Mouse (Mus musculus) stomach, embryonic 14.5 days (tissue): ENCODE measurements around the gene Clasrp. TPM values are rescaled to one million over a fixed set of nuclear protein-coding genes. Genes with fewer than 3 reads are reported as not detected.

ENCODE experiments used
- ATAC-seq: fragments of 200-750 bp; cut with Nextera tagmentation; 2 replicates; pipeline ENCODE4 v1.8.0; 2017; ENCODE audit warnings: low read depth, moderate TSS enrichment; ENCODE audit not compliant: insufficient number of reproducible peaks, insufficient read depth, low FRiP score
- H3K27ac ChIP-seq: fragments of 300-500 bp; sonication (generic); 2 replicates; pipeline ENCODE4 v1.5.1; 2014; ENCODE audit warnings: mild to moderate bottlenecking, low read length, moderate library complexity, mixed read lengths
- H3K27me3 ChIP-seq: fragments of 300-500 bp; sonication (generic); 2 replicates; pipeline ENCODE4 v1.6.1; 2014; ENCODE audit warnings: low read length, control low read depth, mixed read lengths; ENCODE audit not compliant: control insufficient read depth, insufficient read depth
- H3K36me3 ChIP-seq: fragments of 300-500 bp; sonication (generic); 2 replicates; pipeline ENCODE4 v1.6.1; 2014; ENCODE audit warnings: mild to moderate bottlenecking, control low read depth, low read length, moderate library complexity, mixed read lengths; ENCODE audit not compliant: control insufficient read depth, insufficient read depth
- H3K4me1 ChIP-seq: fragments of 300-500 bp; sonication (generic); 2 replicates; pipeline ENCODE4 v1.6.1; 2014; ENCODE audit warnings: low read length, control low read depth, mixed read lengths; ENCODE audit not compliant: control insufficient read depth, insufficient read depth
- H3K4me2 ChIP-seq: fragments of 300-500 bp; sonication (generic); replicated peaks from 2 replicates; pipeline ENCODE4 v1.6.1; 2014; ENCODE audit warnings: low read depth, low read length, control low read depth
- H3K4me3 ChIP-seq: fragments of 300-500 bp; sonication (generic); 2 replicates; pipeline ENCODE4 v1.5.1; 2014; ENCODE audit warnings: low read depth, low read length, control low read depth
- H3K9ac ChIP-seq: fragments of 300-500 bp; sonication (generic); replicated peaks from 2 replicates; pipeline ENCODE4 v1.6.1; 2014; ENCODE audit warnings: low read depth, mild to moderate bottlenecking, control low read depth, low read length, moderate library complexity, mixed read lengths
- H3K9me3 ChIP-seq: fragments of 300-500 bp; sonication (generic); 2 replicates; pipeline ENCODE4 v1.6.1; 2016; ENCODE audit warnings: low read depth, low read length, control low read depth; ENCODE audit not compliant: control insufficient read depth
- WGBS: fragments of 180-500 bp; shearing (Covaris S2); extraction: QIAGEN DNeasy Blood & Tissue Kit; methylation state at CpG from one replicate; pipeline ENCODE4 v1.1.7; 2014; 5-methylcytosine and 5-hydroxymethylcytosine counted together
- polyA plus RNA-seq: library from polyadenylated mRNA; unstranded; fragments of >200 nt; fragmentation: Nextera tagmentation; extraction: Ambion mirVana; gene quantifications from 2 replicates; pipeline ENCODE4 v1.2.1, GENCODE M21; 2014

Gene Clasrp
- polyA plus RNA-seq, 1 experiment from 2014 or later: 44.8 TPM

DNA sequence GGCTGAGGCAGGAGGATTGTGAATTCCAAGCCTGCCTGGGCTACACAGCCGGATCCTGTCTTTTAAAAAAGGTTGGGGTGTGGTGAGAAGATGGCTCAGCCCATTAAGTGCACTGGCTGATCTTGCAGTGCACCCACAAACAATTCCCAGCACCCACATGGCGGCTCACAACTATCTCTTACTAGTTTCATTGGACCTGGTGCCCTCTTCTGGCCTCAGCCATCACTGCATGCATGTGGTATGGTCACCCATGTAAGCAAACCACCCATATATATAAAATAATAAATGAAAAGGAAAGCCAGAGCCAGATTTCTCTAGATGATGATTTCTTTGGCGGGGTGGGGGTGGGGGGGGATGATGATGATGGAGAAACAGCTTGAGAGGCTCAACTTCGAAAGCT, 39.8 kb downstream of the Clasrp start:
- H3K4me3 ChIP-seq: no peak overlapping the region
- H3K4me2 ChIP-seq: no peak overlapping the region
- no peaks in the 10 kb centered on the region for H3K9me3 ChIP-seq
- WGBS: 94% methylated on average over 4 of the region's 4 CpGs
- peaks cover 17% of the 10 kb centered on the region for H3K4me1 ChIP-seq
- no peaks in the 10 kb centered on the region for H3K27me3 ChIP-seq
- H3K36me3 ChIP-seq: peaks cover 29% of the 10 kb centered on the region
- H3K27ac ChIP-seq: no peak overlapping the region
- ATAC-seq: no peak
- H3K9ac ChIP-seq: no peak overlapping the region

- no peak overlapping the region for H3K4me3 ChIP-seq
- ATAC-seq: no peak
- 83% methylated on average over 3 of the region's 3 CpGs for WGBS
- no peak overlapping the region for H3K9ac ChIP-seq
- no peaks in the 10 kb centered on the region for H3K9me3 ChIP-seq
- H3K4me2 ChIP-seq: no peak overlapping the region
- H3K27me3 ChIP-seq: no peaks in the 10 kb centered on the region
- H3K4me1 ChIP-seq: peaks cover 19% of the 10 kb centered on the region
- no peak overlapping the region for H3K27ac ChIP-seq
- H3K36me3 ChIP-seq: peaks cover 23% of the 10 kb centered on the region
Observed at GRCm38 (mm10) chr7:19563884-19564283, 40.4 kb downstream of the Clasrp start.

DNA sequence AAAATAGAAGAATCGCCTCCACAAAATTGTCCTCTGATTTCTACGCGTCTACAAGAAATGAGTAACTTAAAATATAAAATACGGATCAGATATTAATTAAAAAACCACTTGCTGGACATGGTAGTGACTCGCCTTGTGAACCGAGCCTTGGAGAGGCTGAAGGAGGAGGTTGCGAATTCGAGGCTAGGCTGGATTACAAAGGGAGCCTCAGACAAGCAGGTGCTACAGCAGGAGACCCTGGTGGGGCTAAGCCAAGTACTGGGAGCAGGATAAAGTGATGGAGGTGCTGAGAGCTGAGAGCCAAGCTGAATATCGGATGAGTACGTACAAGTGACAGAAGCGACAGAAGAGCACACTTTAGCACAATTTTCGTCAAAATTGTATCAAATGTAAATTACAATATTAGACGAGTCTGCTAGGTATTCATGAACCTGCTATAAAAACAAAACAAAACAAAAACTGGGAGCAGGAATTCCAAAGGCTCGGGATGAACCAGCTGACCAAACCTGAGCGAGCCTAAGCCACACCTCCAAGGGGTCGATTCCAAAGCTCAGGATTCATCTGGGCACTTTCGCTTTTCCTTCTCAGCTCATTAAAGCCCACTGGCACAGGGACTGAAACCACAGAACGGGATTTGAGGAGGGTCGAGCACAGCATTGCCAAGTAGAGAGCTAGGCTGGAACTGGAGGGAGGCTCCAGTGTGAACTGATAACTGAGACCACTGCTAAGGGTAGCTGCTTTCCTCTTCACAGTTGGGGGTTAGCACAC, 41.5 kb downstream of the Clasrp start, which contains the start of gene Ppp1r37:
TSS of gene Ppp1r37 (minus strand) at position 434 of the 768 bp plus-strand sequence.
- Histone ChIP-seq H3K9ac (peak within 1 kb of the TSS; percentile 91), H3K27ac (peak within 1 kb of the TSS; percentile 92), H3K4me2 (peak within 1 kb of the TSS; percentile 77), H3K4me3 (peak within 1 kb of the TSS; percentile 100), H3K4me1 (peaks cover 19% of the 10 kb centered on the region), H3K27me3 (no peaks in the 10 kb centered on the region), H3K9me3 (no peaks in the 10 kb centered on the region), H3K36me3 (peaks cover 20% of the 10 kb centered on the region)
- peak; percentile 28 for ATAC-seq
- 2% methylated on average over 19 of the region's 19 CpGs for WGBS

GRCm38 (mm10) chr7:19561765-19562642, 42.3 kb downstream of the Clasrp start:
- WGBS: under 1% methylated on average over 97 of the region's 102 CpGs
- peak overlapping the region; percentile 100 for H3K4me3 ChIP-seq
- peaks cover 19% of the 10 kb centered on the region for H3K4me1 ChIP-seq

DNA sequence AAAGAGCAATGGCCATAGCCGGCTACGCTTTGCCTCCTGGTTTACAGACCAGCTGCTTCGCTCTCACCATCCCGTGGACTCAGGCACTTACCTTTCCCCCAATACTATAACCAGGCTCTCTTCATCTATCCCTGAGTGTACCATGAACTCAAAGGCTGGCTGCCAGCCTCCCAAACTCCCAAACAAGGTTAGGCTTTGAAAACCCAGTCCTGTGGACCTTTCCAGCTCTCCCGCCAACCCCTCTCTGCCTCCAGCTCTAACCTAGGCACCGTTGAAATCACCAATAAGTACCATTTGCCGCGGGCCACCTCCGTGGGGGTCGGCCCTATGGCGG, 42.9 kb downstream of the Clasrp start:
- peaks cover 19% of the 10 kb centered on the region for H3K4me1 ChIP-seq
- peak overlapping the region; percentile 92 for H3K27ac ChIP-seq
- WGBS: under 1% methylated on average over 11 of the region's 11 CpGs
- H3K4me2 ChIP-seq: peak overlapping the region; percentile 77
- ATAC-seq: no peak
- H3K4me3 ChIP-seq: peak overlapping the region; percentile 100
- peaks cover 18% of the 10 kb centered on the region for H3K36me3 ChIP-seq
- no peaks in the 10 kb centered on the region for H3K27me3 ChIP-seq
- no peaks in the 10 kb centered on the region for H3K9me3 ChIP-seq
- H3K9ac ChIP-seq: peak overlapping the region; percentile 91

More at GRCm38 (mm10) chr7:19561765-19562642, 42.3 kb downstream of the Clasrp start:
- ATAC-seq: peak; percentile 84
- H3K27ac ChIP-seq: peak overlapping the region; percentile 92
- H3K9me3 ChIP-seq: no peaks in the 10 kb centered on the region
- peak overlapping the region; percentile 77 for H3K4me2 ChIP-seq
- no peaks in the 10 kb centered on the region for H3K27me3 ChIP-seq
- peaks cover 18% of the 10 kb centered on the region for H3K36me3 ChIP-seq
- H3K9ac ChIP-seq: peak overlapping the region; percentile 91

DNA sequence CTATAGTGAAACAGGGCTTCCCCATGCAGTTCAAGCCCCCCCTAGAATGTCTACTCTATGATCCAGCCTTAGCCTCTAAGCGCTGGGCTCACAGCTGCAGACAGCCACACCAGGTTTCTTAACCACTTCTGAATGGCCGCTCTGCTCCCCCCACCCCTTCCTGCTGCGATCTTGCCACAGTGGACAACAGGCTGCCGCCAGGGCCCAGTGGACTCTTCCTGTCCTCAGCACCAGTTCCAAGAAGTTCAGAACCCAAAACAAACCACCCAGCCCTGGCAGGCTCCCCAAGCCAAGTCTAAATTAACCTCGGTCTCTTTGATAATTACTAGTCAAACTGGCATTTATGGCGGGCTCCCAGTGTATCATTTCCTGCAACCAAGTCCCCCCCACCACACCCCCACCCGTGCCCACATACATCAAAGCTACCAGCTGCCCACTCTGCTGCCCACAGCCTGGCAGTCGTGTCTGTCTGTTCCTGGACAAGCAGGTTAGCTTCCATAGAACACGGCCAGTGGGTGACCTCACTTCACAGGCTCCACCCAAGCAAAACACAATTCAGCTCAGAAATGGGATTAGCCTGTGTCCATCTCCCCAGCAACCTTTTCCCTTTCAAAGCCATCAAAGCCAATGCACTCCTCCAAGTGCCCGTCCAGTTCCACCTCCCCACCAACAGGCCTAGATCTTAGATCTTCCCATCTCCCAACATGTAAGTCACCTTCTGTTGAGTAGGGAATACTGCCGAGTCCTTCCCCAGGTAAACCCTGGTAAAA, 43.6 kb downstream of the Clasrp start:
- WGBS: 26% methylated on average over 11 of the region's 11 CpGs
- Histone ChIP-seq H3K27ac (peak overlapping the region; percentile 92; the same call in 1 of the 2 replicates), H3K4me2 (peak overlapping the region; percentile 77), H3K4me1 (peaks cover 19% of the 10 kb centered on the region), H3K36me3 (peaks cover 19% of the 10 kb centered on the region), H3K9me3 (no peaks in the 10 kb centered on the region), H3K4me3 (peak overlapping the region; percentile 100), H3K9ac (peak overlapping the region; percentile 91), H3K27me3 (no peaks in the 10 kb centered on the region)
- no peak for ATAC-seq

GRCm38 (mm10) chr7:19558965-19559364, 45.3 kb downstream of the Clasrp start:
- H3K27ac ChIP-seq: no peak overlapping the region
- H3K4me3 ChIP-seq: no peak overlapping the region
- H3K9ac ChIP-seq: no peak overlapping the region
- H3K36me3 ChIP-seq: peaks cover 4% of the 10 kb centered on the region
- H3K4me1 ChIP-seq: peaks cover 19% of the 10 kb centered on the region
- no peak for ATAC-seq
- 40% methylated on average over 2 of the region's 2 CpGs for WGBS
- no peaks in the 10 kb centered on the region for H3K9me3 ChIP-seq
- no peaks in the 10 kb centered on the region for H3K27me3 ChIP-seq
- H3K4me2 ChIP-seq: no peak overlapping the region
